Mouse (Mus musculus) lung, embryonic 15.5 days (tissue): Measurements from ENCODE around the gene Nos1. TPM values are rescaled to one million over a fixed set of nuclear protein-coding genes. Genes with fewer than 3 reads are reported as not detected.

Experiments
- ATAC-seq: fragments of 200-750 bp; cut with Nextera tagmentation; 2 replicates; pipeline ENCODE4 v1.8.0; 2017; ENCODE audit warnings: moderate number of reproducible peaks, borderline replicate concordance; ENCODE audit not compliant: low FRiP score, low TSS enrichment; ENCODE audit errors: extremely low read depth
- H3K27ac ChIP-seq: fragments of 300-500 bp; sonication (generic); 2 replicates; pipeline ENCODE4 v1.5.1; 2015; ENCODE audit warnings: moderate library complexity, mild to moderate bottlenecking, inconsistent platforms
- H3K27me3 ChIP-seq: fragments of 300-500 bp; sonication (generic); 2 replicates; pipeline ENCODE4 v1.6.1; 2015; ENCODE audit warnings: inconsistent platforms
- H3K36me3 ChIP-seq: fragments of 300-500 bp; sonication (generic); 2 replicates; pipeline ENCODE4 v1.6.1; 2015; ENCODE audit warnings: inconsistent platforms
- H3K4me1 ChIP-seq: fragments of 300-500 bp; sonication (generic); 2 replicates; pipeline ENCODE4 v1.6.1; 2015; ENCODE audit warnings: inconsistent platforms
- H3K4me2 ChIP-seq: fragments of 300-500 bp; sonication (generic); 2 replicates; pipeline ENCODE4 v1.6.1; 2015; ENCODE audit warnings: inconsistent platforms, mild to moderate bottlenecking, moderate library complexity
- H3K4me3 ChIP-seq: fragments of 300-500 bp; sonication (generic); 2 replicates; pipeline ENCODE4 v1.5.1; 2015; ENCODE audit warnings: mild to moderate bottlenecking, inconsistent platforms
- H3K9ac ChIP-seq: fragments of 300-500 bp; sonication (generic); 2 replicates; pipeline ENCODE4 v1.6.1; 2015; ENCODE audit warnings: inconsistent platforms
- H3K9me3 ChIP-seq: fragments of 300-500 bp; sonication (generic); 2 replicates; pipeline ENCODE4 v1.6.1; 2016; ENCODE audit warnings: inconsistent platforms
- WGBS: fragments of 180-500 bp; shearing (Covaris S2); methylation state at CpG from one replicate; pipeline ENCODE4 v1.1.7; 2015; 5-methylcytosine and 5-hydroxymethylcytosine counted together
- polyA plus RNA-seq: library from polyadenylated mRNA; unstranded; fragments of >200 nt; fragmentation: Nextera tagmentation; extraction: Ambion mirVana; gene quantifications from 2 replicates; pipeline ENCODE4 v1.2.1, GENCODE M21; 2015

The Nos1 gene
- polyA plus RNA-seq, 1 experiment from 2014 or later, result 0.11 TPM

DNA sequence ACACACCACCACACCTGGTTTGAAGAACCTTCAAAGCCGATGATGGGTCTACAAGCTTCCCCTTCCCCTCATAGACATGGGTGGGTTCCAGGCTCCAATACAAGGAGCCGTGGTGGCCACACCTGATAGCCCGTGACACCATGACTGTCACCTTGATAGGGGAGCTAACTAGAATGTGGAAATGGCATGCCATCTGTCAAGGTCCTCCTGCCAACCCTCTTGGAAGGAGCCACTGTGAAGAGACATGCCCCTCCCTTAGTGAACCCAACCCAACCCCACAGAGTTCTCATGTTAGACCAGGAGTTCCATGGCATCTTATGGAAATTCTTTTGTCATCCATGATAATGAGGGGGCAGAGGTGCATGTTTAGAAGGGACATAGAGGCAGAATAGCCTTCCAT is 156.4 kb downstream of the Nos1 start:
- 83% methylated on average over 3 of the region's 3 CpGs for WGBS
- ATAC-seq, result no peak
- Histone ChIP-seq H3K4me3 (no peak overlapping the region), H3K27ac (no peak overlapping the region), H3K4me1 (no peaks in the 10 kb centered on the region), H3K27me3 (peaks cover 2% of the 10 kb centered on the region; the same call in 1 of the 2 replicates), H3K36me3 (no peaks in the 10 kb centered on the region), H3K9me3 (no peaks in the 10 kb centered on the region), H3K4me2 (no peak overlapping the region), H3K9ac (no peak overlapping the region)

DNA sequence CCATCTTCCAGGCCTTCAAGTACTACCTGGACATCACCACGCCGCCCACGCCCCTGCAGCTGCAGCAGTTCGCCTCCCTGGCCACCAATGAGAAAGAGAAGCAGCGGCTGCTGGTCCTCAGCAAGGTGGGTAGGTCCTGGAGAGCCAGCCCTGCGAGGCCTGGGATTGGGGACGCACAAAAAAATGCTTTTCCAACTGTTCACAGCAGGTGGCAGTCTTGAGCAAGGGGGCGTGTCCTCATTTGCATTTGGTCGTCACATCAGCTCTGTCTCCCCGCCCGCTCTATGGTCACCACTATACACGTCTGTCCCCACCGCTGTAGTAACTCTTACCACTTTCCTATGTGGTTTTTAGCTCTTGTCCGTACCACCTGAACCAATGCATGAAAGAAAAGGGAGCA is 157.3 kb downstream of the Nos1 start:
- Histone ChIP-seq H3K9ac (no peak overlapping the region), H3K4me3 (peak overlapping the region; percentile 21; the same call in 1 of the 2 replicates)
- peak; percentile 78; the same call in 1 of the 2 replicates for ATAC-seq

DNA sequence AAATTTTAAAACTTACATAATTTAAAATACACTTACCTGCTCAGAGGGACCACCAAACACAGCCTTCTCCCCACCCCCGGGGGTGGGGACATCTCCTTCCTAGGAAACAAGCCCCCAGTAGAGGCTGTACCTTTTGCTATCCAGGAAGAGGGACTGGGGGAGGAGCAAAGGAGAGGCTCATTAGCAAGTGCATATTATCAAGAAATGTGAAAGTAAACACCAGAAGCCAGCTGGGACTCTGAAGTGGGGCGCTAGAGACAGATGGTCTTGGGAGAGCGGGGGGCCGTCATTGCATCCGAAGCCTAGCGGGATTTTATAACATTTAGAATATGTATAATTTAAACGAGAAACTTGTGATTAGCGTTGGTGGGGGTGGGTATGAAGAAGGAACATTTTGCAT is 158.6 kb downstream of the Nos1 start:
- Histone ChIP-seq H3K4me3 (no peak overlapping the region), H3K9ac (no peak overlapping the region), H3K4me2 (no peak overlapping the region), H3K9me3 (no peaks in the 10 kb centered on the region), H3K36me3 (no peaks in the 10 kb centered on the region), H3K27ac (no peak overlapping the region), H3K27me3 (peaks cover 2% of the 10 kb centered on the region; the same call in 1 of the 2 replicates), H3K4me1 (no peaks in the 10 kb centered on the region)
- 56% methylated on average over 8 of the region's 8 CpGs for WGBS
- ATAC-seq, result no peak

More for the DNA sequence above, 157.3 kb downstream of the Nos1 start:
- no peaks in the 10 kb centered on the region for H3K4me1 ChIP-seq
- peaks cover 2% of the 10 kb centered on the region; the same call in 1 of the 2 replicates for H3K27me3 ChIP-seq
- H3K9me3 ChIP-seq, result no peaks in the 10 kb centered on the region
- no peaks in the 10 kb centered on the region for H3K36me3 ChIP-seq
- no peak overlapping the region for H3K27ac ChIP-seq
- 12% methylated on average over 14 of the region's 14 CpGs for WGBS
- peak overlapping the region; percentile 51 for H3K4me2 ChIP-seq

DNA sequence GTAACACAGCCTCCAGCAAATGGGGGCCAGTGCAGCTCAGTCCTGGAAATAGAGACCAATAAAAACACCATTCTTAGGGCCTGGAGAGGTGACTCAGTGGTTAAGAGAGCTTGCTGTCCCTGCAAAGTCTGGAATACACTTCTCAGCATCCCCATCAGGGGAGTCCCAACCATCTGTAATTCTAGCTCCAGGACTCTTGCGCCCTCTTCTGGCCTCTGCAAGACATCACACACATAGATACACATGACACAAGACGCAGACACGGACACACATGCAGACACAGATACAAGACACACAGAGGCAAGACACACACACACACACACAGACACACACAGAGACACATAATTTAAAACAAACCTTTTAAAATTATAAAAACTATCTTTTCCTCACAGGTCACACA is 160.7 kb downstream of the Nos1 start:
- ATAC-seq, result no peak
- 69% methylated on average over 3 of the region's 3 CpGs for WGBS

DNA sequence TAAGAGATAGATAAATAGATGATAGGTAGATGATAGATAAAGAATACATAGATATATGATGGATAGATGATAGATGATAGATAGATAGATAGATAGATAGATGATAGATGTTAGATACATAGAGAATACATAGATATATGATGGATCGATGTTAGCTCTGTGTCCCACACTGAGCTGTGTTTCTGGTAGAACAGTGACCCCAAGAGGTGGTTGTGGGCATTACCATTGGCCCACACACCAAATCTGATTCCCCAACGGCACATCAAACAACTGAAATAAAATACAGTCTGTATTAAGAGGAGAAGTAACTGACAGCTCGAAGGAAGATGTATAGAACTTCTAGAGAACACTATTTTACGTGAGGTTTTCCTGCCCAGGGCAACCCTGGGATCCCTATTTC is 165.8 kb downstream of the Nos1 start:
- WGBS, result 15% methylated on average over 4 of the region's 4 CpGs
- ATAC-seq, result no peak
- no peak overlapping the region for H3K9ac ChIP-seq
- no peaks in the 10 kb centered on the region for H3K27me3 ChIP-seq
- H3K4me1 ChIP-seq, result no peaks in the 10 kb centered on the region
- H3K36me3 ChIP-seq, result no peaks in the 10 kb centered on the region
- no peak overlapping the region for H3K4me2 ChIP-seq
- no peak overlapping the region for H3K4me3 ChIP-seq
- H3K9me3 ChIP-seq, result no peaks in the 10 kb centered on the region
- no peak overlapping the region for H3K27ac ChIP-seq

More for the DNA sequence above, 160.7 kb downstream of the Nos1 start:
- Histone ChIP-seq H3K4me1 (no peaks in the 10 kb centered on the region), H3K4me3 (no peak overlapping the region), H3K27me3 (0 out of 2 replicates have a peak, but pooled peaks cover 2% of the 10 kb centered on the region), H3K9ac (no peak overlapping the region), H3K9me3 (no peaks in the 10 kb centered on the region), H3K4me2 (no peak overlapping the region), H3K36me3 (no peaks in the 10 kb centered on the region), H3K27ac (no peak overlapping the region)

DNA sequence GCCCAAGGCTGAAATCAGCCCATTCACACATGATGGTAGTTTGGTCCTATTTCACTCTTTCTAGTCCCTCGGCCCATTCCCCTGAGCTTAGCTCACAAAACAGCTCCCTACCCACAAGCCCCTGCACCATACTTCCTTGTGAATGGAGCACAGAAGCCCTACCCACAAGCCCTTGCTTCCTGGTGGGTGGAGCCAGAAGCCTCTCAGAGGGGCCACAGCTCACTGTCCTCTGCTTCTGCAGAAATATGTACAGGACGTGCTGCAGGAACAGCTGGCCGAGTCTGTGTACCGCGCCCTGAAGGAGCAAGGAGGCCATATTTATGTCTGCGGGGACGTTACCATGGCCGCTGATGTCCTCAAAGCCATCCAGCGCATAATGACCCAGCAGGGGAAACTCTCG is 168.6 kb downstream of the Nos1 start:
- Histone ChIP-seq H3K27ac (no peak overlapping the region), H3K27me3 (no peaks in the 10 kb centered on the region), H3K4me1 (no peaks in the 10 kb centered on the region), H3K9me3 (no peaks in the 10 kb centered on the region), H3K4me2 (no peak overlapping the region), H3K4me3 (no peak overlapping the region), H3K9ac (no peak overlapping the region), H3K36me3 (no peaks in the 10 kb centered on the region)
- WGBS, result 77% methylated on average over 10 of the region's 10 CpGs
- no peak for ATAC-seq

DNA sequence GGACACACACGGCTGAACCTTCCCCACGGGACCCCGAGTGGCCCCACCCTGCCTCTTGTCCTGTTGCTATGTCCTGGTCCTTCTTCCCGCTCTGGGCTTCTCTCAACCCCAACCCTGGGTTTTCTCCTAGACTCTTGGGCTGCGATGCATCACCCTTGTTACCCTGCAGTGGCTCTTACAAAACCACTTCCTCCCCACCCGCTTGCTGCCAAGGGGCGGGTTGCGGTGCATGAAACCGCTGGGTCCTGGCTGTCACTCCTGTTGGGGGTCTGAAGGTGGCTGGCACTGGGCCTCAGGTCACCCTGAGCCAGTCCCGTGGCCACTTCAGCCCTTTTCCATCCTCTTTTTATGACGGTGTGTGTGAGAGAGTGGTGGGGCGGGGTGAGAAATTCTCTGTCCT is 173.1 kb downstream of the Nos1 start:
- 77% methylated on average over 12 of the region's 12 CpGs for WGBS

DNA sequence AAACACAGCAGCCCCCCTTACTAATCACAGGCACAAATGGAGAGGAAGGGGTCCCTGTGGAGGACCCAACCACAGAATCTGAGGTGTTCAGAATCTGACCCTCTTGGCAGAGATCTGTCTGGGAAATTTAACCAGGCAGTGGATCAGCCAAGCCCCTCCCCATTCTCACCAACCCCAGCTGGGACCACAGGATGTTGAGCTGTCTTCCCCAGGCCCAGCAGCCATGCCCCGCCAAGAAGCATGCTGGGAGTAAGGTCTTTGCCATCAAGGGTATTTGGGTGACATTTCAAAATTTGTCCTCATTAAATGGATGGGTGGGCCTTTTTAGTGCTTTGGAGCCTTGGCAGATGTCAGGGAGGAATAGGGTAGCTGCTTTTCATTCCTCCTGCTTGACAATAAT is 173.6 kb downstream of the Nos1 start:
- Histone ChIP-seq H3K9me3 (no peaks in the 10 kb centered on the region), H3K27ac (no peak overlapping the region), H3K4me3 (no peak overlapping the region), H3K27me3 (no peaks in the 10 kb centered on the region), H3K36me3 (no peaks in the 10 kb centered on the region), H3K4me2 (no peak overlapping the region), H3K9ac (no peak overlapping the region), H3K4me1 (no peaks in the 10 kb centered on the region)
- WGBS, result 71% methylated on average over 1 of the region's 1 CpGs
- no peak for ATAC-seq

More for the DNA sequence above, 173.1 kb downstream of the Nos1 start:
- H3K36me3 ChIP-seq, result no peaks in the 10 kb centered on the region
- H3K9ac ChIP-seq, result no peak overlapping the region
- no peaks in the 10 kb centered on the region for H3K4me1 ChIP-seq
- H3K27ac ChIP-seq, result no peak overlapping the region
- no peaks in the 10 kb centered on the region for H3K27me3 ChIP-seq
- H3K4me3 ChIP-seq, result no peak overlapping the region
- no peak overlapping the region for H3K4me2 ChIP-seq
- no peaks in the 10 kb centered on the region for H3K9me3 ChIP-seq
- no peak for ATAC-seq

DNA sequence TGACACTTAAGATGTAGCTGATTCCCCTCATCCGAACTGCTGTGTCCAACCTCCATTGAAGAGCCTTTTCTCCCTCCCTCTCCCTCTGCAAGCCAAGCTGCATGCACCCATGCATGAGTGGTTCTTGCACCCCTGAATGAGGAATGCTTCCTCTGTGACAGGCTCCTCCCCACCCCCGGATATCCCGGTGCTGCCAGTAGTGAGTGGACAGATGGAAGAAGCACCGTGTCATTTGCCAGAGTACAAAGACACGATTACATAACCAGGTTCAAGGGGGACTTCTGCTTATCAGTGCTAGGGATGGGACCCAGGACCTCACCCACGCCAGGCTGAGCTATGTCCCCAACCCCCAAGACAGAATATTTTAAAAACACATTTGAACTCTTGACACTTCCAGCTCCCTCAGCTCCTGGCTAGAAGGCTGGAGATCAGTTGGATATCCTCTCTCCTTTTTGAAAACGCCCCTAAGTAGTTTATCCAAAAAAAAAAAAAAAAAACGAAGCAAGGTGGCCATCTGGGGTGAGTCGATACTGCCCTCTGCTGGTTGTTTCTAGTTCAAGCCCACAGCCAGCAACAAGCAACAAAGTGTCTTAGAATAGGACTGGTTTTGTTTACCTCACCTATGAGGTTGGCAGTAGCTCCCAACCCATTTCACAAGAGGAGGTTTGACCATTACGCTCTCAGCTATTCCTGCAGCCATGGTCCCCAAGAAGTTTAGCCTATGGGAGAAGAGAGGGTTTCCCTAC is 175.0 kb downstream of the Nos1 start:
- Histone ChIP-seq H3K27me3 (no peaks in the 10 kb centered on the region), H3K27ac (no peak overlapping the region), H3K4me2 (no peak overlapping the region), H3K9me3 (no peaks in the 10 kb centered on the region), H3K4me1 (no peaks in the 10 kb centered on the region), H3K36me3 (no peaks in the 10 kb centered on the region), H3K9ac (no peak overlapping the region), H3K4me3 (no peak overlapping the region)
- ATAC-seq, result no peak
- 19% methylated on average over 10 of the region's 10 CpGs for WGBS

DNA sequence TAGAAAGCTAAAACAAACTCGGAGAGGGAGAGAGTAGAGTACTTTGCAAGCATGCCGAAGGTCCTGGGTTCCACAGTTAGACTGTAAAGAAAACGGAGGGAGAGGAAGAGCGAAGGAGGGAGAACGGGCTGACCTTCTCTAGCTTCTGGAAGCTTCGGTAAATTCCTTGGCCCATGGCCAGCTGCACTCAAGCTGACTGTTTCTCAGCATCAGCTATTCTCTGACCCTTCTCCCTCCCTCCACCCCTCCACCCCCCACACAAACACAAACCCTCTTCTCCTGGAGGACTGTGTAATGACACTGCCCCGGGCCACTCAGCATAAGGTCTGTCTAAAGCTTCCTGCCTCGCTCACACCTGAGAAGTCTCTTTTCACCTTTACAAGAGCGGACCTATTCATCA is 183.9 kb downstream of the Nos1 start:
- Histone ChIP-seq H3K9ac (no peak overlapping the region), H3K4me1 (peaks cover 22% of the 10 kb centered on the region), H3K27ac (no peak overlapping the region), H3K9me3 (no peaks in the 10 kb centered on the region), H3K36me3 (no peaks in the 10 kb centered on the region), H3K4me3 (no peak overlapping the region), H3K27me3 (peaks cover 6% of the 10 kb centered on the region; the same call in 1 of the 2 replicates), H3K4me2 (no peak overlapping the region)
- no peak for ATAC-seq
- WGBS, result 21% methylated on average over 9 of the region's 9 CpGs

DNA sequence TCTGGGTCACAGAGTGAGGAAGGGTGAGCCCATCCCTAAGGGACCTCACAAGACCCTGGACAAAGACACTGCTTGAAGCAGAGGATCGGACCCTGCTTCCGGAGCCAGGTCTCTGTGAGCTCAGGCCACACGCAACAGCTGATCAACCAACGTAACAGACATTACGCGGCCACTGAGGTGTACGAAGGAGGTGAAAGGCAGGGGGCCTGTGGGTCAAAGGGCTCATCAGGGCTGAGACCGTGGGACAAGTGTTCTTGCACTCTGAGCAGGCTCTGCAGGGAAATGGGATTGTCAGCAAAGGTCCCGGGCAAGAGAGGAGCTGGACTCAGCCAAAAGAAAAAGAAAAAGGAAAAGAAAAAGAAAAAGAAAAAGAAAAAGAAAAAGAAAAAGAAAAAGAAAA is 186.1 kb downstream of the Nos1 start:
- Histone ChIP-seq H3K9me3 (no peaks in the 10 kb centered on the region), H3K27ac (0 out of 2 replicates have a peak overlapping the region, but pooled peaks have one; percentile 13), H3K36me3 (no peaks in the 10 kb centered on the region), H3K27me3 (peaks cover 6% of the 10 kb centered on the region; the same call in 1 of the 2 replicates), H3K9ac (no peak overlapping the region), H3K4me1 (peaks cover 22% of the 10 kb centered on the region), H3K4me2 (no peak overlapping the region), H3K4me3 (no peak overlapping the region)
- ATAC-seq, result no peak
- 66% methylated on average over 9 of the region's 9 CpGs for WGBS

DNA sequence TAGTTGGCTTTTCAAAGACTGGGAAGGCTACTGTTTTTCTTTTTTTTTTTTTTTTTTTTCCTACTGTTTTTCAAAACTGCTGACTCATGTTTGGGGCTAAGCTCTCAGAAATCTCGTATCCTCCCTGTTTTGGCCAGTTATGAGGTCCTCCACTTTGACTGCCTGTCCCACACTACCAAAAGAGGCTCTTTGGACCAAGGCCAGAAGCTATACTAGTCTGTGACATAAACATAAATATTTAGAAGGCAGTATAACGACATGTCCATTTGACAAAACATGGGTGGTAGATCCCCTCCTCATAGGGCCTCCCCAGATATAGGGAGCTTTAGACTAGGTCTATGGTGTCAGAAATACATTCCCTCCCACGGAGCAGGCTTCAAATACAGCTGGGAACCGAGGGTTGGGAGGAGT is 186.8 kb downstream of the Nos1 start:
- Histone ChIP-seq H3K4me2 (no peak overlapping the region), H3K27ac (peak overlapping the region; percentile 21; the same call in 1 of the 2 replicates), H3K9me3 (no peaks in the 10 kb centered on the region), H3K36me3 (no peaks in the 10 kb centered on the region), H3K9ac (no peak overlapping the region), H3K27me3 (peaks cover 6% of the 10 kb centered on the region; the same call in 1 of the 2 replicates), H3K4me3 (no peak overlapping the region), H3K4me1 (peaks cover 22% of the 10 kb centered on the region)
- peak; percentile 87 for ATAC-seq
- WGBS, result 23% methylated on average over 4 of the region's 4 CpGs
